Mouse (Mus musculus): ENCODE measurements around the gene 1700034J05Rik. TPM values are rescaled to one million over a fixed set of nuclear protein-coding genes. Genes with fewer than 3 reads are reported as not detected.

1700034J05Rik gene
- polyA plus RNA-seq, 1 experiment from 2014 or later: 0.09 TPM

DNA sequence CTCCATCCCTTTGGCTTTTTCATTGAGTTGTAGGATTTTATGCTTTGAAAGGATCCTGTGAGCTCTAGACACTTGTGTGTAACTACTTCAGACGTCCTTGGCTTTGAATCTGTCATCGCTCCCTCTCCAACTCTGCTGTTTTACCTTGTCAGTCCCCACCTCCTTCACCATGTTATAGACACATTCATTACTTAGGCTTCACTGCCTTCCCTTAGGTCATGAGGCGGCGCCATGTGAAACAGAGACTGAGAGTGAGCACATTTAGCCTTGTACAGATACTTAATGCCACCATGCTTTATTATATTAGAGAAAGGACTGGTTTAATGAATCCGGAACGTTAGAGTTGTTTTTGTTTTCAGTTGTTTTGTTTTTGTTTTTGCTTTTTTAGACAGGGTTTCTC lies 17.8 kb upstream of the 1700034J05Rik start:
- H3K27ac ChIP-seq (ENCODE audit: low read depth, low read length): no peak overlapping the region
- no peaks in the 10 kb centered on the region for H3K9me3 ChIP-seq (ENCODE audit: control insufficient read depth, low read length)
- ATAC-seq (replicated peaks; ENCODE audit: low FRiP score): peak; percentile 73; the same call in 1 of the 2 replicates
- H3K36me3 ChIP-seq (ENCODE audit: control insufficient read depth, insufficient read depth, low read length): no peaks in the 10 kb centered on the region
- WGBS: 34% methylated on average over 6 of the region's 6 CpGs
- no peaks in the 10 kb centered on the region for H3K27me3 ChIP-seq (ENCODE audit: control insufficient read depth, insufficient read depth, low read length)
- H3K9ac ChIP-seq (ENCODE audit: low read length): 0 out of 2 replicates have a peak overlapping the region, but pooled peaks have one; percentile 12
- no peak for DNase-seq (ENCODE audit: low spot score)
- H3K4me3 ChIP-seq (ENCODE audit: low read depth, low read length): no peak overlapping the region
- peaks cover 4% of the 10 kb centered on the region; the same call in 1 of the 2 replicates for H3K4me1 ChIP-seq (replicated peaks; ENCODE audit: control insufficient read depth, insufficient read depth, low read length)
- no peak overlapping the region for H3K4me2 ChIP-seq (ENCODE audit: low read depth, low read length, severe bottlenecking)

DNA sequence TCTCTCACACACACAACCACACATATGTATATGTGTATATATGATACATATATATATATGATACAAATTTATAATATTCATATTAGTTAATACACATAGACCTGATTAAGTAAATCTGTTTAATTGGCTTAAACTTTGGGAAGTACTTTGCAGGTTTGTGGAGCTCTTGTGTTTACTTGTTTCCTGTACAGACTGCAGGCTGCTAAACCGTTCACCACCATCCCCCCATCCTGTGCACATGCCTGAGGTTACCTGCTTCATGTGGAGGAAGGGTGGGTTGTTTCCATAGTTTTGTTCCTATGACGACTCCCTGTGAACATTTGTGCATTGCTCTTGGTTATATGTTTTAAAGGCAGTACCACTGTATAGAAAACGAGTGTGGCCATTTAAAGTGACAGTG lies 17.1 kb upstream of the 1700034J05Rik start:
- Histone ChIP-seq H3K9ac (ENCODE audit: low read length) (no peak overlapping the region), H3K36me3 (ENCODE audit: control insufficient read depth, insufficient read depth, low read length) (no peaks in the 10 kb centered on the region), H3K4me1 (replicated peaks; ENCODE audit: control insufficient read depth, insufficient read depth, low read length) (peaks cover 4% of the 10 kb centered on the region; the same call in 1 of the 2 replicates), H3K27me3 (ENCODE audit: control insufficient read depth, insufficient read depth, low read length) (no peaks in the 10 kb centered on the region), H3K4me2 (ENCODE audit: low read depth, low read length, severe bottlenecking) (no peak overlapping the region), H3K9me3 (ENCODE audit: control insufficient read depth, low read length) (no peaks in the 10 kb centered on the region), H3K27ac (ENCODE audit: low read depth, low read length) (no peak overlapping the region), H3K4me3 (ENCODE audit: low read depth, low read length) (no peak overlapping the region)
- DNase-seq (ENCODE audit: low spot score) (no peak), ATAC-seq (replicated peaks; ENCODE audit: low FRiP score) (no peak)
- WGBS: 54% methylated on average over 3 of the region's 3 CpGs

DNA sequence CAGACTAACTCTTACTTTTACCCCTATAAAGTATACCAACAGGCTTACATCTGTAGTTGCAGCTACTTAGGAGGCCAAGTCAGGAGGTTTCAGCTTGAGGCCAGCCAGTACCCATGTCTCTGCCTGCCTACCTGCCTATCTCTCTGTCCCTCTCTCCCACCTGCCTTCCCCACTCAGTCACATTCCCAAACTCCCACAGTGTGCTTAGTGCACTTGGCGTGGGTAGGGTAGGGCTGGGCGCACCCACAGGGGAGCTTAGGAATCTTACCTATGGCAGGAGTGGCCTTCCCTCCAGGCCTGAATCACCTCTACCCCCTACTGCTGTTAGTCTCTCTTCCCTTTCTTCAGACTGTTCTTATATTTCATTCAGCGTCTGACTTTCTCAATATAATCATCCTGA lies 16.6 kb upstream of the 1700034J05Rik start:
- Histone ChIP-seq H3K9ac (ENCODE audit: low read length) (no peak overlapping the region), H3K27ac (ENCODE audit: low read depth, low read length) (no peak overlapping the region), H3K4me2 (ENCODE audit: low read depth, low read length, severe bottlenecking) (no peak overlapping the region), H3K27me3 (ENCODE audit: control insufficient read depth, insufficient read depth, low read length) (no peaks in the 10 kb centered on the region), H3K9me3 (ENCODE audit: control insufficient read depth, low read length) (no peaks in the 10 kb centered on the region), H3K4me1 (replicated peaks; ENCODE audit: control insufficient read depth, insufficient read depth, low read length) (peaks cover 4% of the 10 kb centered on the region; the same call in 1 of the 2 replicates), H3K36me3 (ENCODE audit: control insufficient read depth, insufficient read depth, low read length) (no peaks in the 10 kb centered on the region), H3K4me3 (ENCODE audit: low read depth, low read length) (no peak overlapping the region)
- no peak for DNase-seq (ENCODE audit: low spot score)
- ATAC-seq (replicated peaks; ENCODE audit: low FRiP score): no peak
- WGBS: 71% methylated on average over 3 of the region's 3 CpGs

DNA sequence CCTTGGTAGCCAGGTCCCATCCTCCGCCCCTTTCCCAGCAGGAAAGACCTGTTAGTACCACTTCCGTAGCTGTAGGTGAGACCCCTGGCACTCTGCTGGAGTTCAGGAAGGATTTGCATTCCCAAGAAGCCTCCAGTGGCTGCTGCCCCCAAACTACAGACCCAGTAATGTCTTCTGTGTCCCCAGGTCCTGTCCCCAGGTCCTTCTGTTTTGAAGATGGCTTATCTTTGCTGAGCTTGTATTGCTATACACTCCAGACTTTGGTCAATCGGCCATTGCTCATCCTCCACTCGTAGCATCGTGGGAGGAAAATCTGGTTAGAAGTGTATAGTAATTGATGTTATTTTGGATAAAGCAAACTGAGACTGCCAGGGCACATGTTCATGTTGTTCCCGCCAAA lies 13.6 kb upstream of the 1700034J05Rik start:
- Histone ChIP-seq H3K27me3 (ENCODE audit: control insufficient read depth, insufficient read depth, low read length) (no peaks in the 10 kb centered on the region), H3K4me1 (replicated peaks; ENCODE audit: control insufficient read depth, insufficient read depth, low read length) (peaks cover 1% of the 10 kb centered on the region; the same call in 1 of the 2 replicates), H3K4me2 (ENCODE audit: low read depth, low read length, severe bottlenecking) (no peak overlapping the region), H3K9ac (ENCODE audit: low read length) (no peak overlapping the region), H3K9me3 (ENCODE audit: control insufficient read depth, low read length) (no peaks in the 10 kb centered on the region), H3K4me3 (ENCODE audit: low read depth, low read length) (no peak overlapping the region), H3K27ac (ENCODE audit: low read depth, low read length) (no peak overlapping the region), H3K36me3 (ENCODE audit: control insufficient read depth, insufficient read depth, low read length) (no peaks in the 10 kb centered on the region)
- no peak for ATAC-seq (replicated peaks; ENCODE audit: low FRiP score)
- whole genome bisulfite sequencing: 72% methylated on average over 6 of the region's 6 CpGs
- no peak for DNase-seq (ENCODE audit: low spot score)

DNA sequence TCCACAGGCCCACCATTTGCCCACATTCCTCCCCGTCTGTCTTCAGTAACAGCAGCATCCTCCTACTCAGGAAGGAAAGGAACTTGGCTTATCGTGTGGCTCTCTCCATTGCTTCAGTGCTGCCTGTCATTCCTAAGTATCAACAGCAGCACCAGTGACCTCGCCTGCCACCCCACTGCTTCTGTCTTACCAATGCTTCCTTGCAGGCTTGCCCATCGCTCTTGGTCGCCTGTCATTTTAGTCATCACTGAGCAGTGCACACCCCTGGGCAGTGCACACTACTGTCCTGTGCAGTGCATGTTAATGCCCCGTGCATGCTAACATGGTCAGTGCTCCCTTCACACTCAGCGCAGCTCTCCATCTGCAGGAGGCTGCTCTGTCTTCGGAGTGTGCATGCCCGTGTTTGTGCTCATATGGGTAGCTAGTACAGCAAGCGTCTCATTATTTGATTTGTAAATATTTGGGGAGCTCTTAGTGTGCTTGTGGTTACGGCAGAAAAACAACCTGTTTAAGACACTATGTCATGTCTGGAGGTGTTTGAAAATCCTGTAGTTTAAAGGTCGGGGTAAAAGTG lies 12.3 kb upstream of the 1700034J05Rik start:
- Histone ChIP-seq H3K4me3 (ENCODE audit: low read depth, low read length) (no peak overlapping the region), H3K4me2 (ENCODE audit: low read depth, low read length, severe bottlenecking) (no peak overlapping the region), H3K4me1 (replicated peaks; ENCODE audit: control insufficient read depth, insufficient read depth, low read length) (0 out of 2 replicates have a peak, but pooled peaks cover under 1% of the 10 kb centered on the region), H3K9ac (ENCODE audit: low read length) (no peak overlapping the region), H3K36me3 (ENCODE audit: control insufficient read depth, insufficient read depth, low read length) (no peaks in the 10 kb centered on the region), H3K9me3 (ENCODE audit: control insufficient read depth, low read length) (no peaks in the 10 kb centered on the region), H3K27me3 (ENCODE audit: control insufficient read depth, insufficient read depth, low read length) (no peaks in the 10 kb centered on the region), H3K27ac (ENCODE audit: low read depth, low read length) (no peak overlapping the region)
- DNase-seq (ENCODE audit: low spot score) (no peak), ATAC-seq (replicated peaks; ENCODE audit: low FRiP score) (no peak)
- 85% methylated on average over 12 of the region's 12 CpGs for WGBS

DNA sequence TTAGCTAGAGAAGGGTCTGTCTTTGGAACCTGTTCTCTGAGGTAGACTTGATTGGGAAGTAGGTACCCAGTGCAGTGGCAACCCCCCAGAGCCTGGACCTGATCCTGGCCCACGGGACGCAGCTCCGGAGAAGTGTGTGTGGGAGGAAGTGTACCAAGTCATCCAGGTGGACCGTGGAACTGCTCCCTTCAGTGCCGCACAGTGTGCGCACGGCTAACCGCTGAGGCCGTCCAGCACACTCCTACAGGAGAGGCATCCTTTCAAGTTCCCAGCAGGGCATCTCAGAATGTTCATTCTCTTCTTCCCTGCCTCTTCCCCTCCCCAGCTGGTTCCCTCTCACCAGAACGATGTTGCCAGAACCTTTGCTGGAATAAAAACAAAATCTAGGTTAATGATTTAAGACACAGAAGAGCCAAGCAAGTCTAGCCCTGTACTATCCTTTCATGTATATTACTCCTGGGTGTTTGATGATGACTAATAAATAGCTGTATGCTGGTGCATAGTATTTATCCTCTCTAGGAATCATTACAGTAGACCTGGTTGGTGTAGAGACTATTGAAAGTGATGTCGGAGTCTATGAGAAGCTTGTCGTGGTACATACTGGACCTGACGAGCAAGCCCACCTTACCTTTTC lies 11.0 kb upstream of the 1700034J05Rik start:
- no peak overlapping the region for H3K4me3 ChIP-seq (ENCODE audit: low read depth, low read length)
- H3K36me3 ChIP-seq (ENCODE audit: control insufficient read depth, insufficient read depth, low read length): no peaks in the 10 kb centered on the region
- no peak for DNase-seq (ENCODE audit: low spot score)
- no peak overlapping the region for H3K9ac ChIP-seq (ENCODE audit: low read length)
- H3K9me3 ChIP-seq (ENCODE audit: control insufficient read depth, low read length): no peaks in the 10 kb centered on the region
- ATAC-seq (replicated peaks; ENCODE audit: low FRiP score): no peak
- H3K4me2 ChIP-seq (ENCODE audit: low read depth, low read length, severe bottlenecking): no peak overlapping the region
- WGBS: 84% methylated on average over 13 of the region's 13 CpGs
- no peaks in the 10 kb centered on the region for H3K27me3 ChIP-seq (ENCODE audit: control insufficient read depth, insufficient read depth, low read length)
- no peak overlapping the region for H3K27ac ChIP-seq (ENCODE audit: low read depth, low read length)
- H3K4me1 ChIP-seq (replicated peaks; ENCODE audit: control insufficient read depth, insufficient read depth, low read length): no peaks in the 10 kb centered on the region

DNA sequence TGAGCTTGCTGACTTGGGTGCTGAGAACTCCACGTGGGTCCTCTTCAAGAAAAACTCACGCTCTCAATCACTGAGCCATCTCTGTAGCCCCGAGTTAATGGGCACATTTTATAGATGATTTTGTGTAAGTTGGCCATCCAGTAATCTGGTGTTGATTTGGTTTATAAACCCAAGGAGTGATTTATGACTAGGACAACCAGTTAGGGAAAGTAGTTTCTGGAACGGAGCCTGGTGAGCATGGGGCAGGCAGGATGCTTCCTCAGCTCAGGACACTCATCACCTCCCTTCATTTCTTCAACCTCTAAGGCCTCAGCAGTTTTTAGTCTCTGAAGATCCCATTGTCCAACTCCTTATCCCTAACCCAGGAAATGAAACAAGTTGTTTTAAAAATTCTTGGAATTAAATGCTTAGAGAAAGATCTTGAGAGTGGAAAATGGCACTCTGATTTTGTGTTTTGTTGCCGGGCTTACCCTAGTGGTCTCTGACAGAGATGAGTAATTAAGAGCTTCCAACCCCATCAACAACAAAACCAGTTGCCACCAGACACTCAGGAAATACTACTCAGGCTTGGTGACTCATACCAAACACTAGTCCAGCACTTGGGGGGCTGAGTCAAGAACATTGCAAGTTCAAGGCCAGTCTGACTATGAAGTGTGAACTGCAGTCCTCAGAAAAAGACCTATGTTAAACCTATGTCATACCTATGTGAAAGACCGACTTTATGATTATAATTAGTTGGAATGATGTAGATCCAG lies 9.4 kb upstream of the 1700034J05Rik start:
- H3K27me3 ChIP-seq (ENCODE audit: control insufficient read depth, insufficient read depth, low read length): no peaks in the 10 kb centered on the region
- H3K4me2 ChIP-seq (ENCODE audit: low read depth, low read length, severe bottlenecking): no peak overlapping the region
- no peak overlapping the region for H3K4me3 ChIP-seq (ENCODE audit: low read depth, low read length)
- H3K27ac ChIP-seq (ENCODE audit: low read depth, low read length): no peak overlapping the region
- no peaks in the 10 kb centered on the region for H3K9me3 ChIP-seq (ENCODE audit: control insufficient read depth, low read length)
- no peak overlapping the region for H3K9ac ChIP-seq (ENCODE audit: low read length)
- 91% methylated on average over 6 of the region's 6 CpGs for WGBS
- DNase-seq (ENCODE audit: low spot score): no peak
- H3K36me3 ChIP-seq (ENCODE audit: control insufficient read depth, insufficient read depth, low read length): no peaks in the 10 kb centered on the region
- H3K4me1 ChIP-seq (replicated peaks; ENCODE audit: control insufficient read depth, insufficient read depth, low read length): no peaks in the 10 kb centered on the region
- no peak for ATAC-seq (replicated peaks; ENCODE audit: low FRiP score)

DNA sequence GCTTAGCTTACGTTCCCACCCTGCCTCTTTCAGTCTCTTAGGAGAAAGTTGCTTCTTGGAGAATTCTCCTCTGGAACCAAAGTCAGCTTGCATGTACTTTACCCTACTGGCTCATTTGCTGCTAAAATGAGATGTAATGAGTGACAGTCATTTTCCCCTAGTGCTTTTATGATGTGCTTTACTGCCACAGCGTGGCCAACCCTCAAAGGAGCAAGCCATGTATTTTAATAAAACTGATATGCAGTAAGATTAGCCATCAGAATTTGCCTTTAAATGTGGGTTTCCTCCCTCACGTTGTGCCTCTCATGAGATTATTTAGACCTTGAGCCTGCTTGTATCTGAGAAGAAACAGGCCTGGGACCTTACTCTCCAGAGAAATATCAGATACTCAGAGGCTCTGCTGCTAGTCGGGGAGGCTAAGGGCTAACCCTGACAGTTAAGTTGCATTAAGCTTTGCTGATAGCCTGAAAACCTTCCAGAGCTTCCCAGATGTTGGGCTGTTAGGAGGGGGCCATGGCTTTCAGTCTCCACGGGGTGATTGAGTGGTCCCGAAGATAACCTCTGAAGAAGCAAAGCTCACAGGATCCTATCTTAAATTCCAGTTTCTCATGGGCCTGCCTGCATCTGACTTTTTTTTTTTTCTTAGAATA lies 7.7 kb upstream of the 1700034J05Rik start:
- H3K9ac ChIP-seq (ENCODE audit: low read length): no peak overlapping the region
- no peak for ATAC-seq (replicated peaks; ENCODE audit: low FRiP score)
- 86% methylated on average over 6 of the region's 6 CpGs for WGBS
- H3K4me2 ChIP-seq (ENCODE audit: low read depth, low read length, severe bottlenecking): no peak overlapping the region
- no peaks in the 10 kb centered on the region for H3K36me3 ChIP-seq (ENCODE audit: control insufficient read depth, insufficient read depth, low read length)
- no peaks in the 10 kb centered on the region for H3K27me3 ChIP-seq (ENCODE audit: control insufficient read depth, insufficient read depth, low read length)
- DNase-seq (ENCODE audit: low spot score): no peak
- no peaks in the 10 kb centered on the region for H3K4me1 ChIP-seq (replicated peaks; ENCODE audit: control insufficient read depth, insufficient read depth, low read length)
- H3K4me3 ChIP-seq (ENCODE audit: low read depth, low read length): no peak overlapping the region
- H3K27ac ChIP-seq (ENCODE audit: low read depth, low read length): no peak overlapping the region
- no peaks in the 10 kb centered on the region for H3K9me3 ChIP-seq (ENCODE audit: control insufficient read depth, low read length)
